Mouse (Mus musculus): ENCODE measurements around the gene Arhgap27. TPM values are rescaled to one million over a fixed set of nuclear protein-coding genes. Genes with fewer than 3 reads are reported as not detected.
A peak's percentile ranks its signal among the peaks of the same experiment; 100 is the strongest.

Arhgap27 gene
- polyA plus RNA-seq, 1 experiment: 21.1 TPM

GRCm38 (mm10) chr11:103365530-103365929 lies 2.0 kb upstream of the Arhgap27 start:
- Histone ChIP-seq H3K27me3 (ENCODE audit: control insufficient read depth, insufficient read depth, low read length) (no peaks in the 10 kb centered on the region), H3K4me3 (replicated peaks; ENCODE audit: insufficient read depth, low read depth, low read length) (no peak overlapping the region), H3K4me1 (ENCODE audit: control insufficient read depth, insufficient read depth, low read length) (no peaks in the 10 kb centered on the region; the same call in 1 of the 2 replicates), H3K27ac (ENCODE audit: insufficient read depth, low read length) (no peak overlapping the region)
- 95% methylated on average over 4 of the region's 4 CpGs for WGBS
- no peak for DNase-seq
- TF ChIP-seq CTCF (IDR thresholded peaks at IDR 0.05; ENCODE audit: borderline replicate concordance, insufficient read depth, low read depth, low read length): no peak
- no peak for TF ChIP-seq POLR2A (IDR thresholded peaks at IDR 0.05; ENCODE audit: borderline replicate concordance, insufficient read depth, low read length)

- no peaks in the 10 kb centered on the region for H3K27me3 ChIP-seq (ENCODE audit: control insufficient read depth, insufficient read depth, low read length)
- DNase-seq: no peak
- H3K4me3 ChIP-seq (replicated peaks; ENCODE audit: insufficient read depth, low read depth, low read length): no peak overlapping the region
- 85% methylated on average over 3 of the region's 3 CpGs for WGBS
- H3K4me1 ChIP-seq (ENCODE audit: control insufficient read depth, insufficient read depth, low read length): no peaks in the 10 kb centered on the region; the same call in 1 of the 2 replicates
- TF ChIP-seq CTCF (IDR thresholded peaks at IDR 0.05; ENCODE audit: borderline replicate concordance, insufficient read depth, low read depth, low read length): no peak
- no peak overlapping the region for H3K27ac ChIP-seq (ENCODE audit: insufficient read depth, low read length)
These were observed 1.5 kb upstream of the Arhgap27 start for GRCm38 (mm10) chr11:103365022-103365421.

- H3K4me3 ChIP-seq (replicated peaks; ENCODE audit: insufficient read depth, low read depth, low read length): no peak overlapping the region
- no peak for DNase-seq
- H3K27me3 ChIP-seq (ENCODE audit: control insufficient read depth, insufficient read depth, low read length): no peaks in the 10 kb centered on the region
- H3K4me1 ChIP-seq (ENCODE audit: control insufficient read depth, insufficient read depth, low read length): no peaks in the 10 kb centered on the region; the same call in 1 of the 2 replicates
- TF ChIP-seq POLR2A (IDR thresholded peaks at IDR 0.05; ENCODE audit: borderline replicate concordance, insufficient read depth, low read length) (no peak), CTCF (IDR thresholded peaks at IDR 0.05; ENCODE audit: borderline replicate concordance, insufficient read depth, low read depth, low read length) (no peak)
- 57% methylated on average over 5 of the region's 5 CpGs for WGBS
- no peak overlapping the region for H3K27ac ChIP-seq (ENCODE audit: insufficient read depth, low read length)
These were observed 843 bp upstream of the Arhgap27 start for GRCm38 (mm10) chr11:103364335-103364734.

GRCm38 (mm10) chr11:103362521-103363181 lies 841 bp downstream of the Arhgap27 start:
- no peak for TF ChIP-seq CTCF (IDR thresholded peaks at IDR 0.05; ENCODE audit: borderline replicate concordance, insufficient read depth, low read depth, low read length)
- Histone ChIP-seq H3K27me3 (ENCODE audit: control insufficient read depth, insufficient read depth, low read length) (no peaks in the 10 kb centered on the region), H3K4me3 (replicated peaks; ENCODE audit: insufficient read depth, low read depth, low read length) (peak overlapping the region; percentile 34), H3K4me1 (ENCODE audit: control insufficient read depth, insufficient read depth, low read length) (no peaks in the 10 kb centered on the region; the same call in 1 of the 2 replicates), H3K27ac (ENCODE audit: insufficient read depth, low read length) (no peak overlapping the region)
- DNase-seq: peak in 1 of 2 experiments; percentile 40
- WGBS: under 1% methylated on average over 33 of the region's 33 CpGs

GRCm38 (mm10) chr11:103362054-103362432 lies 1.4 kb downstream of the Arhgap27 start:
- DNase-seq: no peak
- Histone ChIP-seq H3K4me3 (replicated peaks; ENCODE audit: insufficient read depth, low read depth, low read length) (no peak overlapping the region), H3K27me3 (ENCODE audit: control insufficient read depth, insufficient read depth, low read length) (no peaks in the 10 kb centered on the region), H3K4me1 (ENCODE audit: control insufficient read depth, insufficient read depth, low read length) (no peaks in the 10 kb centered on the region; the same call in 1 of the 2 replicates), H3K27ac (ENCODE audit: insufficient read depth, low read length) (no peak overlapping the region)
- TF ChIP-seq CTCF (IDR thresholded peaks at IDR 0.05; ENCODE audit: borderline replicate concordance, insufficient read depth, low read depth, low read length) (no peak), POLR2A (IDR thresholded peaks at IDR 0.05; ENCODE audit: borderline replicate concordance, insufficient read depth, low read length) (no peak)
- 22% methylated on average over 13 of the region's 13 CpGs for WGBS

- H3K27me3 ChIP-seq (ENCODE audit: control insufficient read depth, insufficient read depth, low read length): no peaks in the 10 kb centered on the region
- H3K4me3 ChIP-seq (replicated peaks; ENCODE audit: insufficient read depth, low read depth, low read length): no peak overlapping the region
- no peaks in the 10 kb centered on the region; the same call in 1 of the 2 replicates for H3K4me1 ChIP-seq (ENCODE audit: control insufficient read depth, insufficient read depth, low read length)
- DNase-seq: no peak
- 14% methylated on average over 25 of the region's 25 CpGs for WGBS
- H3K27ac ChIP-seq (ENCODE audit: insufficient read depth, low read length): no peak overlapping the region
- no peak for TF ChIP-seq CTCF (IDR thresholded peaks at IDR 0.05; ENCODE audit: borderline replicate concordance, insufficient read depth, low read depth, low read length)
- no peak for TF ChIP-seq POLR2A (IDR thresholded peaks at IDR 0.05; ENCODE audit: borderline replicate concordance, insufficient read depth, low read length)
These were observed 2.0 kb downstream of the Arhgap27 start for GRCm38 (mm10) chr11:103361396-103362053.

- Histone ChIP-seq H3K27ac (ENCODE audit: insufficient read depth, low read length) (no peak overlapping the region), H3K4me1 (ENCODE audit: control insufficient read depth, insufficient read depth, low read length) (no peaks in the 10 kb centered on the region; the same call in 1 of the 2 replicates), H3K4me3 (replicated peaks; ENCODE audit: insufficient read depth, low read depth, low read length) (peak overlapping the region; percentile 43), H3K27me3 (ENCODE audit: control insufficient read depth, insufficient read depth, low read length) (no peaks in the 10 kb centered on the region)
- TF ChIP-seq POLR2A (IDR thresholded peaks at IDR 0.05; ENCODE audit: borderline replicate concordance, insufficient read depth, low read length): no peak
- no peak for TF ChIP-seq CTCF (IDR thresholded peaks at IDR 0.05; ENCODE audit: borderline replicate concordance, insufficient read depth, low read depth, low read length)
- no peak for DNase-seq
- 3% methylated on average over 48 of the region's 48 CpGs for WGBS
These were observed 2.8 kb downstream of the Arhgap27 start for GRCm38 (mm10) chr11:103360661-103361081.

All from cerebellum, adult 2 months (tissue).